Mouse (Mus musculus): ENCODE data around the gene Pafah1b2. TPM values are rescaled to one million over a fixed set of nuclear protein-coding genes. Genes with fewer than 3 reads are reported as not detected.
A peak's percentile ranks its signal among the peaks of the same experiment; 100 is the strongest.

Pafah1b2 gene
- polyA plus RNA-seq, 1 experiment from 2014 or later, result 82.8 TPM

DNA sequence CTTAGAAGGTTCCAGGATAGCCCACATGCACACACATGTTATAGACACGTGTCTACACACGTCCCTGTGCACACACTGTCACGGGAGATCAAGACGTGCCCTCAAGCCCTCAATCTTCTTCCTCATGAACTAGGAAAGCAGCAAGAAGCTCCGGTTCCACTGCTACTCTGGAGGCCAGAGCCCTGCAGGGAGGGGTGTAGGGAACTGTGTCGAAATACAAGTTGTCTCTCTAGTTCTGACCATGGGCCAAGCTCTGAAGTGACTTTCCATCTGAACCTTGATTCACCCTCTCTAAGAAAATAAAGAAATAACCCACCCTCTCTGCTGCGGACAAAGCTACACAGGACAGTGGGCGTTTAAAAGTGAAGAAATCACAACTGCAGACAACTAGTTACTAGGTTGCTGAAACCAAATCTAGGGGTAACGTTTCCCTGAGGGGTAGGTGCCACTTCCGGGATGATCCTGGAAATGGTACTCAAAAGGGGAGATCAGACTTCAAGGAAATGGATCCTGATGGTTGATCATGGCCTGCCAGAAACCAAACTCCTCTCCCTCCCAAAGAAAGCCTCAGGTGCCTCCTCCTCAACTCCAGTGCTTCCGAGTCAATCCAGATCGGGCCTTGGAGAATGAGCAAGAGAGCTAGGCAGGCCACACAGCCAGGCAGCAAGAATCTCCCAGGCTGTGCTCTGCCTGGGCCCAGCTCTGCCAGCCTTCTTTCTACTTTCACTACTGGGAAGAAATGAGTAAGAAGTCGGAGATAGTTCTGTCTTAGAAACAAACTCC lies 58.8 kb downstream of the Pafah1b2 start:
- TF ChIP-seq EP300 (IDR thresholded peaks at IDR 0.05) (no peak), CTCF (IDR thresholded peaks at IDR 0.05) (no peak)
- DNase-seq (ENCODE audit: low spot score) (peak; percentile 73), ATAC-seq (peak; percentile 8; the same call in 1 of the 2 replicates)
- peak overlapping the region; percentile 81 for H3K4me2 ChIP-seq (replicated peaks; ENCODE audit: low read depth, low read length)
- peak overlapping the region; percentile 98 for H3K27ac ChIP-seq (ENCODE audit: low read length)
- peak overlapping the region; percentile 98 for H3K9ac ChIP-seq (replicated peaks; ENCODE audit: low read depth)
- H3K9me3 ChIP-seq (ENCODE audit: low read length), result no peaks in the 10 kb centered on the region
- H3K4me3 ChIP-seq (ENCODE audit: low read depth, low read length), result peak overlapping the region; percentile 93
- H3K4me1 ChIP-seq (ENCODE audit: insufficient read depth, low read depth, low read length), result peaks cover 14% of the 10 kb centered on the region; the same call in 1 of the 2 replicates
- WGBS, result 31% methylated on average over 13 of the region's 13 CpGs
- H3K27me3 ChIP-seq (replicated peaks; ENCODE audit: insufficient read depth, low read length), result no peaks in the 10 kb centered on the region
- H3K36me3 ChIP-seq (ENCODE audit: insufficient read depth, low read length), result peaks cover 29% of the 10 kb centered on the region

DNA sequence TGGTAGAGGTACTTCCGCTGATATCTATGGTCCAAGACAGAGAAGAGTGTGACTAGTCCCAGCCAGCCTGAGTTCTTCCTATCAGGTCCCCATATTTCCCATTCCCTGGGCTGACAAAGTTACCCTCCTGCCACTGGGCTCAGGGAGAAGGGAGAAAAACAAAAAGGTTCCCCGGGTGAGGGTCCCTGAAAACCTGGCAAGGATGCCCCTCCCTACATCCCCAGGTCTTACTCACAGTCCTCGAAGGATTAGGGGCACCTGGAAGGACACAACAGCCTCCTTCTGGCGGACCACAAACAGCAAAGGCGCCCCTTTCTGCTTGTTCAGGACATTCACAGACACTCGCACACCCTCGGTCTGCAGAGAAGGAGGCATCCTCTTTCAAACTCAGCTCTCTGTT lies 59.6 kb downstream of the Pafah1b2 start:
- Histone ChIP-seq H3K9me3 (ENCODE audit: low read length) (no peaks in the 10 kb centered on the region), H3K4me3 (ENCODE audit: low read depth, low read length) (0 out of 2 replicates have a peak overlapping the region, but pooled peaks have one; percentile 93), H3K36me3 (ENCODE audit: insufficient read depth, low read length) (peaks cover 29% of the 10 kb centered on the region), H3K4me2 (replicated peaks; ENCODE audit: low read depth, low read length) (peak overlapping the region; percentile 81), H3K27me3 (replicated peaks; ENCODE audit: insufficient read depth, low read length) (no peaks in the 10 kb centered on the region), H3K9ac (replicated peaks; ENCODE audit: low read depth) (peak overlapping the region; percentile 98; the same call in 1 of the 2 replicates), H3K27ac (ENCODE audit: low read length) (peak overlapping the region; percentile 98; the same call in 1 of the 2 replicates), H3K4me1 (ENCODE audit: insufficient read depth, low read depth, low read length) (peaks cover 14% of the 10 kb centered on the region; the same call in 1 of the 2 replicates)
- DNase-seq (ENCODE audit: low spot score), result no peak
- no peak for TF ChIP-seq EP300 (IDR thresholded peaks at IDR 0.05)
- no peak for TF ChIP-seq CTCF (IDR thresholded peaks at IDR 0.05)
- ATAC-seq, result no peak
- WGBS, result 82% methylated on average over 7 of the region's 7 CpGs

DNA sequence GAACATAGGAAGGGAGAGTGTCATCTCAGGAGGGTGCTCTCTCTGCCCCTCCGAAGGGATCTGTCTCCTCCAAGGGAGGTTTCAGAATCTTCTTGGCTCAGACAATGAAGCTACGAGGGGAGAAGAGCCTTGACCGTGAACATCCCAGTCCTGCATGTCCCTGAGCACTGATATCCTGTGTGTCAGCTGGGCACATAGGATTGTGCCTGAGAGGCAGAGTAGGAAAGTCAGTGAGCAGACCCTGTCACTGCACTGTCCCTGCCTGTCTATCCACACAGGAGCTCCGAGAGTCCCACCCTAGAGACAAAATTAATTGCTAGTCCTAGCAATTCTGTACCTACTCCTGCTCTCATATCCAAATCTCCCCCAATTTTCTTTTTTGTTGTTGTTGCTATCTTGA lies 60.4 kb downstream of the Pafah1b2 start:
- 91% methylated on average over 4 of the region's 4 CpGs for WGBS
- no peak overlapping the region for H3K9ac ChIP-seq (replicated peaks; ENCODE audit: low read depth)
- ATAC-seq, result no peak
- no peaks in the 10 kb centered on the region for H3K9me3 ChIP-seq (ENCODE audit: low read length)
- DNase-seq (ENCODE audit: low spot score), result no peak
- H3K27me3 ChIP-seq (replicated peaks; ENCODE audit: insufficient read depth, low read length), result no peaks in the 10 kb centered on the region
- no peak overlapping the region for H3K4me3 ChIP-seq (ENCODE audit: low read depth, low read length)
- no peak overlapping the region for H3K4me2 ChIP-seq (replicated peaks; ENCODE audit: low read depth, low read length)
- H3K27ac ChIP-seq (ENCODE audit: low read length), result no peak overlapping the region
- peaks cover 14% of the 10 kb centered on the region; the same call in 1 of the 2 replicates for H3K4me1 ChIP-seq (ENCODE audit: insufficient read depth, low read depth, low read length)
- TF ChIP-seq EP300 (IDR thresholded peaks at IDR 0.05), result no peak
- no peak for TF ChIP-seq CTCF (IDR thresholded peaks at IDR 0.05)
- peaks cover 29% of the 10 kb centered on the region for H3K36me3 ChIP-seq (ENCODE audit: insufficient read depth, low read length)

GRCm38 (mm10) chr9:45946872-45947183 lies 65.7 kb downstream of the Pafah1b2 start:
- H3K4me1 ChIP-seq (ENCODE audit: insufficient read depth, low read depth, low read length), result no peaks in the 10 kb centered on the region
- no peak overlapping the region for H3K27ac ChIP-seq (ENCODE audit: low read length)
- WGBS, result 68% methylated on average over 10 of the region's 10 CpGs
- peaks cover 59% of the 10 kb centered on the region for H3K36me3 ChIP-seq (ENCODE audit: insufficient read depth, low read length)
- H3K4me2 ChIP-seq (replicated peaks; ENCODE audit: low read depth, low read length), result no peak overlapping the region
- ATAC-seq (no peak), DNase-seq (ENCODE audit: low spot score) (no peak)
- H3K9me3 ChIP-seq (ENCODE audit: low read length), result no peaks in the 10 kb centered on the region
- no peaks in the 10 kb centered on the region for H3K27me3 ChIP-seq (replicated peaks; ENCODE audit: insufficient read depth, low read length)
- H3K9ac ChIP-seq (replicated peaks; ENCODE audit: low read depth), result no peak overlapping the region
- no peak overlapping the region for H3K4me3 ChIP-seq (ENCODE audit: low read depth, low read length)
- TF ChIP-seq EP300 (IDR thresholded peaks at IDR 0.05) (no peak), CTCF (IDR thresholded peaks at IDR 0.05) (no peak)

- no peak overlapping the region for H3K4me3 ChIP-seq (ENCODE audit: low read depth, low read length)
- no peak overlapping the region for H3K27ac ChIP-seq (ENCODE audit: low read length)
- no peaks in the 10 kb centered on the region for H3K27me3 ChIP-seq (replicated peaks; ENCODE audit: insufficient read depth, low read length)
- 85% methylated on average over 16 of the region's 16 CpGs for WGBS
- no peaks in the 10 kb centered on the region for H3K4me1 ChIP-seq (ENCODE audit: insufficient read depth, low read depth, low read length)
- H3K9ac ChIP-seq (replicated peaks; ENCODE audit: low read depth), result no peak overlapping the region
- TF ChIP-seq EP300 (IDR thresholded peaks at IDR 0.05), result no peak
- TF ChIP-seq CTCF (IDR thresholded peaks at IDR 0.05), result no peak
- no peak for ATAC-seq
- no peaks in the 10 kb centered on the region for H3K9me3 ChIP-seq (ENCODE audit: low read length)
- H3K4me2 ChIP-seq (replicated peaks; ENCODE audit: low read depth, low read length), result no peak overlapping the region
- DNase-seq (ENCODE audit: low spot score), result no peak
- H3K36me3 ChIP-seq (ENCODE audit: insufficient read depth, low read length), result peaks cover 60% of the 10 kb centered on the region
Observed at GRCm38 (mm10) chr9:45946182-45946871, 66.2 kb downstream of the Pafah1b2 start.

DNA sequence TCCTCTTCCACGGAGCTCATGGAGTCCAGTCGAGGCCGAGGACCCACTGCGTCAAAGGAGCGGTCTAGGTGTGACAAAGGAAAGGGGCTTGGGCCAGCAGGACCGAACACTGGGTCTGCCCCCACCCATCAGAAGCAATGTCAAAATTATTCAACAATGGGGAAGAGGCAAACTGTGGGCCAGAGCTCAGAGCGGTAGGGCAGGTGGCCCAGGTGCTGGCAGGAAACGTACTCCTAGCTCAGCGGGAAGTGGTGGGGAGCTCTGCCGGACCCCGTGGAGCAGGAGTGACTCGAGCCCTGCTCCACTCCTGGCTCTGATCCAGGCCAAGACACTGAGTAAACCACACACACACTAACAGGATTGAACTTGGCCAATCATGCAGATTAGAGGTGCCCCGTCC lies 66.8 kb downstream of the Pafah1b2 start:
- DNase-seq (ENCODE audit: low spot score) (no peak), ATAC-seq (no peak)
- Histone ChIP-seq H3K4me3 (ENCODE audit: low read depth, low read length) (no peak overlapping the region), H3K4me1 (ENCODE audit: insufficient read depth, low read depth, low read length) (no peaks in the 10 kb centered on the region), H3K4me2 (replicated peaks; ENCODE audit: low read depth, low read length) (no peak overlapping the region), H3K9ac (replicated peaks; ENCODE audit: low read depth) (no peak overlapping the region), H3K9me3 (ENCODE audit: low read length) (no peaks in the 10 kb centered on the region), H3K27me3 (replicated peaks; ENCODE audit: insufficient read depth, low read length) (no peaks in the 10 kb centered on the region), H3K27ac (ENCODE audit: low read length) (no peak overlapping the region), H3K36me3 (ENCODE audit: insufficient read depth, low read length) (peaks cover 65% of the 10 kb centered on the region)
- no peak for TF ChIP-seq EP300 (IDR thresholded peaks at IDR 0.05)
- TF ChIP-seq CTCF (IDR thresholded peaks at IDR 0.05), result no peak
- WGBS, result 71% methylated on average over 13 of the region's 13 CpGs

Measured in lung, postnatal 0 days (tissue).